Mouse (Mus musculus) right cerebral cortex, postnatal 14 days (tissue): Measurements from ENCODE around the gene Dpagt1.
A peak's percentile ranks its signal among the peaks of the same experiment; 100 is the strongest.
"Not testable (repeated sequence)": the region's sequence is repeated elsewhere in the genome, so short reads cannot be mapped to it uniquely, and the experiment has no call there.

Experiments used
- DNase-seq: peaks from one replicate; pipeline ENCODE4 v3.0.0; 2022

Gene Dpagt1

GRCm38 (mm10) chr9:44318826-44319095 lies 7.1 kb upstream of the Dpagt1 start:
- DNase-seq, result no peak

- peak; percentile 38 for DNase-seq
These were observed 6.5 kb upstream of the Dpagt1 start for GRCm38 (mm10) chr9:44319105-44319886.

- DNase-seq, result peak; percentile 91
These were observed 5.7 kb upstream of the Dpagt1 start, which contains the start of gene C2cd2l for GRCm38 (mm10) chr9:44319887-44320798. Gene C2cd2l (minus strand): TSS chr9:44320285.

- no peak for DNase-seq
These were observed 5.1 kb upstream of the Dpagt1 start for GRCm38 (mm10) chr9:44320799-44321133.

GRCm38 (mm10) chr9:44323656-44324055 lies 2.2 kb upstream of the Dpagt1 start:
- DNase-seq, result not testable (repeated sequence)

GRCm38 (mm10) chr9:44324147-44324546 lies 1.7 kb upstream of the Dpagt1 start:
- DNase-seq, result no peak

GRCm38 (mm10) chr9:44325032-44325767 lies 619 bp upstream of the Dpagt1 start:
- DNase-seq, result not testable (repeated sequence)

- peak; percentile 73 for DNase-seq
These were observed 698 bp downstream of the Dpagt1 start for GRCm38 (mm10) chr9:44326371-44327063.

- DNase-seq, result no peak
These were observed 1.4 kb downstream of the Dpagt1 start for GRCm38 (mm10) chr9:44327064-44327711.

- no peak for DNase-seq
These were observed 2.1 kb downstream of the Dpagt1 start for GRCm38 (mm10) chr9:44327926-44328325.

GRCm38 (mm10) chr9:44330736-44331135 lies 4.9 kb downstream of the Dpagt1 start:
- peak; percentile 0 for DNase-seq

- no peak for DNase-seq
These were observed 7.3 kb downstream of the Dpagt1 start for GRCm38 (mm10) chr9:44332918-44333638.

- DNase-seq, result peak; percentile 94
These were observed 8.8 kb downstream of the Dpagt1 start, which contains the start of gene H2afx for GRCm38 (mm10) chr9:44334396-44335330. Gene H2afx (plus strand): TSS chr9:44334694.

GRCm38 (mm10) chr9:44335331-44336092 lies 9.7 kb downstream of the Dpagt1 start:
- DNase-seq, result peak; percentile 59

GRCm38 (mm10) chr9:44336093-44336406 lies 10.2 kb downstream of the Dpagt1 start:
- DNase-seq, result peak; percentile 2

- peak; percentile 1 for DNase-seq
These were observed 10.7 kb downstream of the Dpagt1 start for GRCm38 (mm10) chr9:44336513-44336912.

GRCm38 (mm10) chr9:44336964-44337363 lies 11.1 kb downstream of the Dpagt1 start:
- DNase-seq, result peak; percentile 0

- peak; percentile 3 for DNase-seq
These were observed 11.8 kb downstream of the Dpagt1 start for GRCm38 (mm10) chr9:44337436-44338169.

- DNase-seq, result peak; percentile 0
These were observed 12.8 kb downstream of the Dpagt1 start for GRCm38 (mm10) chr9:44338574-44338973.
